Comparison of ENCODE assay signal across 9 mouse cellular contexts in genomic region chr9:63918245-63918644, GRCm38 (mm10).
A peak's percentile ranks its signal among the peaks of the same experiment; 100 is the strongest.
DNase-seq lines count a peak whose midpoint lies in the region; ATAC-seq lines count a peak whose summit lies in the region.
"Had no signal": no experiment of that assay in that cellular context is flagged by ENCODE, and none has a peak within 500 bp of the region (broad histone marks: within the 10 kb centered on the region; RNA-seq: fewer than 3 reads in every experiment).

No protein-coding gene starts in this region.

- no peaks in the 10 kb centered on the region for H3K9me3 ChIP-seq in hindbrain, embryonic 10.5 days
- no peaks in the 10 kb centered on the region for H3K9me3 ChIP-seq in hindbrain, embryonic 13.5 days
- H3K9me3 ChIP-seq in limb, embryonic 12.5 days = no peaks in the 10 kb centered on the region
- H3K9me3 ChIP-seq: stomach, embryonic 15.5 days had no signal

- H3K4me1 ChIP-seq in hindbrain, embryonic 10.5 days (replicated peaks) = peaks cover 28% of the 10 kb centered on the region
- H3K4me1 ChIP-seq in hindbrain, embryonic 13.5 days (replicated peaks) = peaks cover 7% of the 10 kb centered on the region
- peaks cover 6% of the 10 kb centered on the region; the same call in 1 of the 2 replicates for H3K4me1 ChIP-seq in limb, embryonic 12.5 days (replicated peaks)

- no peak overlapping the region for H3K9ac ChIP-seq in hindbrain, embryonic 13.5 days
- H3K9ac ChIP-seq in limb, embryonic 12.5 days (replicated peaks) = no peak overlapping the region
- H3K9ac ChIP-seq: stomach, embryonic 15.5 days had no signal

- H3K36me3 ChIP-seq in hindbrain, embryonic 10.5 days = no peaks in the 10 kb centered on the region
- no peaks in the 10 kb centered on the region for H3K36me3 ChIP-seq in hindbrain, embryonic 13.5 days
- no peaks in the 10 kb centered on the region for H3K36me3 ChIP-seq in limb, embryonic 12.5 days
- H3K36me3 ChIP-seq: stomach, embryonic 15.5 days had no signal

- H3K27ac ChIP-seq in hindbrain, embryonic 10.5 days = no peak overlapping the region
- H3K27ac ChIP-seq in hindbrain, embryonic 13.5 days = no peak overlapping the region
- H3K27ac ChIP-seq in limb, embryonic 12.5 days = no peak overlapping the region
- H3K27ac ChIP-seq: stomach, embryonic 15.5 days had no signal

- H3K4me3 ChIP-seq in hindbrain, embryonic 10.5 days = no peak overlapping the region
- H3K4me3 ChIP-seq in hindbrain, embryonic 13.5 days = no peak overlapping the region
- H3K4me3 ChIP-seq in limb, embryonic 12.5 days (replicated peaks) = no peak overlapping the region
- H3K4me3 ChIP-seq: stomach, embryonic 15.5 days had no signal

- no peak overlapping the region for H3K4me2 ChIP-seq in hindbrain, embryonic 13.5 days
- H3K4me2 ChIP-seq in limb, embryonic 12.5 days = no peak overlapping the region
- H3K4me2 ChIP-seq: stomach, embryonic 15.5 days had no signal

- H3K27me3 ChIP-seq in hindbrain, embryonic 10.5 days (ENCODE audit: insufficient read depth, poor library complexity, severe bottlenecking) = no peaks in the 10 kb centered on the region; the same call in none of the 2 replicates
- peaks cover 6% of the 10 kb centered on the region; the same call in 1 of the 2 replicates for H3K27me3 ChIP-seq in hindbrain, embryonic 13.5 days
- H3K27me3 ChIP-seq in limb, embryonic 12.5 days = no peaks in the 10 kb centered on the region; the same call in 1 of the 2 replicates
- H3K27me3 ChIP-seq: stomach, embryonic 15.5 days had no signal

- no peak for ATAC-seq in hindbrain, embryonic 13.5 days (ENCODE audit: low FRiP score)
- peak; percentile 34; the same call in 1 of the 2 replicates for ATAC-seq in limb, embryonic 12.5 days (ENCODE audit: insufficient number of reproducible peaks, insufficient read depth, low FRiP score, low TSS enrichment, low read depth)
- ATAC-seq in monocyte, adult 5-6 weeks (replicated peaks; ENCODE audit: insufficient number of reproducible peaks, low FRiP score, low TSS enrichment, poor library complexity, severe bottlenecking) = peak; percentile 51; the same call in 1 of the 2 replicates

- peak; percentile 80 for DNase-seq in hindbrain, embryonic 10.5 days (ENCODE audit: low spot score)
- DNase-seq in embryo, embryonic 10.5 days (ENCODE audit: low spot score) = peak; percentile 91
- peak; percentile 96 for DNase-seq in heart, adult 11 months
- DNase-seq in kidney, adult 8-10 months = peak; percentile 62 to 81
- peak; percentile 21 for DNase-seq in telencephalon, adult 2 months (ENCODE audit: low read depth, low spot score)

- WGBS in hindbrain, embryonic 10.5 days = 70% methylated on average over 4 of the region's 4 CpGs
- WGBS in hindbrain, embryonic 13.5 days = 69% methylated on average over 4 of the region's 4 CpGs
- WGBS in limb, embryonic 12.5 days = 65% methylated on average over 4 of the region's 4 CpGs

Comparison
In these comparisons a context has a peak if more than half of its experiments do, and no peak if none do; other contexts are left out.
1. DNase-seq: peak in every context shown above with its lines; median percentile 96 in heart, adult 11 months; 91 in embryo, embryonic 10.5 days; 80 in hindbrain, embryonic 10.5 days; 72 in kidney, adult 8-10 months; 21 in telencephalon, adult 2 months.